Mouse (Mus musculus): ENCODE results near the gene Rpl35a.

DNA sequence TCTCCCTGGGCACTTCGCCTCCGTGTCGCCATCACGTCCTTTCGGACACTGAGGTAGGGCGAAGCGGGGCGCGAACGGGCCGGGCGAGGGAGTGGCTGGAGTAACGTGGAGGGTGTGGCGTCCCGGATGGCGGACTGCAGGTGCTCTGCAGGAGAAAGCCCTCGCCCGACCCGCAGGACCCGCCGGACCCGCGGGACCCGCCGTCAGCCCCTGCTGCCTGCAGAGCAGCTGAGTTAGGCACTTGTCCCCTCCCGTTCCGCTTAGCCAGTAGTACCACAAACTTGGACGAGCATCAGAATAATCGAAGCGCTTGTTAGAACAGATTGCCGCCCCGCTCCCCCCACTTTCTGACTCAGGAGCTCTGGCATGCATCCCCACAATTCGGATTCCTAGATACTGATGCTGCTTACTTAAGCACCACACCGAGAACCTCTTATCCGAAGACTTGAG lies 6.5 kb downstream of the Rpl35a start:
- TF ChIP-seq CTCF (IDR thresholded peaks at IDR 0.05; ENCODE audit: extremely low read depth, insufficient read depth, insufficient read length, insufficient replicate concordance) (no peak), POLR2A (IDR thresholded peaks at IDR 0.05; ENCODE audit: low read depth, low read length) (no peak)
